Mouse (Mus musculus) skeletal muscle tissue, adult 2 months (tissue): ENCODE results near the gene Qprt.
"Not testable (repeated sequence)": the region's sequence is repeated elsewhere in the genome, so short reads cannot be mapped to it uniquely, and the experiment has no call there.

Source experiments
- DNase-seq: peaks from one replicate; pipeline ENCODE4 v3.0.0-alpha.2; 2012; ENCODE audit warnings: low read depth, low spot score

Gene Qprt

DNA sequence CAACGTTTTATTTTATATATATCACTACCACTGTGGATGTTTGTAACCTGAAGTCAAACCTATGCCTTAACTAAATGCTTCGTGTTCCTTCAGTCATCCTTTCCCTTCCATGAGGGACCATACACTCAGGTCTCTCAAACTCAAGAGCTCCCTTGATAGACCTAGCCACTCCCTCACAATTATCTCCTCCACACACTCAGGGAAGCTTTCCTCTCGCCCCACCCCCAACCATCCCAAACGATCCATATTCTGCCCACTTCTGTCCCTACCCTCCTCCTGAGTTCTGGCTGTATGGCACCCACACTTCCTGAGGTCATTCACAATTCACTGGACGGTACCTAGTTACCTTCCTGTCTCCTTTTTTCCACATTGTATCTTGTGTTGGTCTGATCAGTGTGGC is 23.5 kb downstream of the Qprt start:
- DNase-seq = no peak

DNA sequence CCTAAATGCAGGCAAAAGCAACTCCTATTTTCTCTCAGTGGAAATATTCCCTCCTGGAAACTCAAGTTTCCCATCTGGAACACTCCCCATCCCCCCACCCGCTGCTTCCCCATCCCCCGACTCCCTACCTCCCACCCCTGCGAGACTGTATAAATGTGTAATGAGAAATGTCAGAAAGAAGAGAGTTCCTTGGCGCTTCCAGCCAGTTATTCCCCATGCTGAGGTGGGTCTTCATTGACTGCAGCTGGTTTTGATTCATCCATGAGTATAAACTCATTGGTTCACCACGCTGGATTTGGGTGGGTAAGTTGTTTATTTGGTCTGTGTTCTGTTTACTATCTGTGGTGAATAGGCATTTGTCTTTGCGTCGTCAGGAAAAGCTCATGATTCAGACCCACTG is 25.6 kb downstream of the Qprt start:
- DNase-seq = no peak

DNA sequence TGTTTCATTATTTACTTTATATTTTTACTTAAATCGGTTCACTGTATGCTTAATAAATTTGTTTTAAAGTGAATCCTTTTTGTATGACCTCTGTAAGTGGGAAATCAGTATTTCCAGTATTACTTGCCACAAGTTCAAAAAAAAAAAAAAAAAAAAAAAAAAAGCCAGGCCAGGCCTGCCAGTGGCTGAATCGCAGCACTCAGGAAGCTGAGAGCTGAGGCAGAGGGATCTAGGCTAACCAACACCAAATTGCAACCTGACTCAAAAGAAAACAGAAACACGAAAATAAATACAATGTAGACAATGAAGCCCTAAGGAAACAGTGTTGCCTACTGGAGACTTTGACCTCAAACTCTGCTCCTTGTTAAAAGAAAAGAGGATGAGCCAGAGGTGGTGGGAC is 28.1 kb downstream of the Qprt start:
- no peak for DNase-seq

DNA sequence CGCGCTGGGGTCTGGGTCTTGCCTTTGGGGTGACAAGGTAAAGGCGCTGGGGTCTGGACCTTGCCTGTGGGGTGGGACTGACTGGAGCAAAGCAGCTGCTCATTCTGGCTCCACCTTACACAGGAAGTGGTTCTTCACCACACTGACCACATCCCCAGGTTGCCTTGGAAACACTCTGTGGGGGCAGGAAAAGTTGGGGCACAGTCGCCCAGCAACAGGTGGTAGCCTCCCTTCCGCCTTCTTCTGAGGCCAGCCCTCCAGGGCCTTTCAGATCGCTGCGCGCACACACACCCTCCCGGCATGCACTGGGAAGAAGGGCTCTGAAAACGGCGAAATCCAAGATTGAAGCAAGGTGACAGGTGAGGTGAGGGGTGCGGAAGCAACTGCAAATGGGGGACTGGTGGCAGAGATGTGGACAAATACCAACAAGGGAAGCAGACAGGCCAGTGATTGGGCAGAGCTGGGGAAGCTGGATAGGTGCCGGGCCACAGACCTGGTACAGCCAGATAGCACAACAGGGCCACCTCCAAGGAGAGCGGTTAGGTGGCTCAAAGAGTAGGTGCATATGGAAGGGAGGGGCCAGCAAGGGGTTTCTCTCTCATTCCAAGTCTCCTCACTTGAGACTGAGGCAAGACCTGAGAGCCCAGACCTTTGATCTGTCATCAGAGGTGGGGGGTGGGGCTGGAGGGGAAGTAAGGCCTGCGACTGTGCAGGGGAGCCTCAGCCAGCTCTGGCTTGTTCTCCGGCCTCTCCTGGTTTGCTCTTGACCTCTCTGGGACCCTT is 30.7 kb downstream of the Qprt start, which contains the start of gene AI467606:
Gene AI467606, plus strand, starts transcription at position 246 of the 783 bp plus-strand sequence.
- DNase-seq = peak; percentile 80

DNA sequence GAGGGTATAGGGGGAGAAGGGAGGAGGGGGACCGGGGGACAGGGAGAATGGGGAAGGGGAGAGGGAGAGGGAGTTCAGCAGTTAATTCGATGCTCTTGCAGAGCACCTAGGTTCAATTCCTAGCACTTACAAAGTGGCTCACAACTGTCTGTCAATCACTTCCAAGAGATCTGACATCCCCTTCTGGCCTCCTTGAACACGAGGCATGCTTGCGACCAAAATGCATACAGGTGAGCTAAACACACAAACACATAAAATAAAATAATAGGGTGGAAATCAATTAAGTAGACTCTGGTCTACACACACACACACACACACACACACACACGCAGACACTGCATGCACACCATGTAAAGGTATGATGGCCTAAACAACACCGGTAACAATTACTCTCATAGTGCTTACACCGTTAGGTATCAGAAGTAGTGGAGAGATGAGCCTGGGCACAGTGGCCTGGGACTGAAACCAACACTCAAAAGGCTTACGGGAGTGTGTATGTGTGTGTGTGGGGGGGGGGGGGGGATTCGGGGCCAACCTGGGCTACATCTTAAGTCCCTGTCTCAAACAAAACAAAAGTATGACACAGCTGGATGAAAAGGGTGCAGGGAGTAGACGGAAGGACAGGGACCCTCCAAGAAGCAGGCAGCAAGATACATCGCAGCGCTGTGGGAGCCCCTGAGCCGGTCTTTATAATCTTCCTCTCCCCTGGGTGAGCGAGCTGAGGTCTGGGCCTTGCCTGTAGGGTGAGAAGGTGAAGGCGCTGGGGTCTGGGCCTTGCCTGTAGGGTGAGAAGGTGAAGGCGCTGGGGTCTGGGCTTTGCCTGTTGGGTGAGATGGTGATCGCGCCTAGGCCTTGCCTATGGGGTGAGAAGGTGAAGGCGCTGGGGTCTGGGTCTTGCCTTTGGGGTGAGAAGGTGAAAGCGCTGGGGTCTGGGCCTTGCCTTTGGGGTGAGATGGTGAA is 31.6 kb downstream of the Qprt start:
- DNase-seq = no peak

DNA sequence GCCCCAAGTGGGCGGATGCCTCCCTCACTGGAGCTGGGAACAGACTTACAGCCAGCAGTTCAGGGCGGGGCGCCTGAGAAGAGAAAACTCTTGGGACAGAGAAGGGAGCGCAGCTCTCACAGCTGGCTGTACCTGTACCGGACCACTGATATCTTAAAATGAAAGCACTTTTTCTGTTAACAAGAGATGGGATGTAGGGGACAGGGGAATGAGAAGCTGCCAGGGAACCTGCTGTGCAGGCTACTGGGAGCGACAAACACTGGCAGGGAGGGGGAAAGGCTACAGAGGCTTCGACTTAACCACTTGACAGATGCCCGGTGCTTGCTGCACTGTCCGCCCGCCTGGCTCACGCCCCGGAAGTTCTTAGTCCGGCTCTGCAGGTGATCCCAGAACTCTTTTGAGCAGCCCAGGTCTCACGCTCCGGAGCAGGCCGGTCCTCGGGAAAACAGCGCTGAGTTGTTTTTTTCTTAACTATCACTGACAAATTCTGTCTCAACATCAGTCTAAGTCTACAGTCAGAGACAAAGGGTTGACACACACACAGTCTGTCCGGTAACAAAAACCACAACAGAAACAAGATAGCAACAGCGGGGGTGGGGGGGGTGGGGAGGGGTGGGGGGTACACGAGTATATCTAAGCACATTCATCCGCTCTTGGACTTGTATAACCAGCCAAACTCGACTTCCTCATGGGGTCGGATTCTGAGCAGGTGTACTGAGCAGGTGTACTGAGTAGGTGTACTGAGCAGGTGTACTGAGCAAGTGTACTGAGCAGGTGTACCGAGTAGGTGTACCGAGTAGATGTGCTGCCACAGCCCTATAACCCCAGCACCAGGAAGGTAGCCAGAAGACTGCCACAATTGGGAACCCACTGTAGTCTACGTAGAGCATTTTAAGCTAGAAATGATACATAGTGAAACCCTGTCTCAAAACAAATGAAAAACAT is 32.9 kb downstream of the Qprt start:
- no peak for DNase-seq

DNA sequence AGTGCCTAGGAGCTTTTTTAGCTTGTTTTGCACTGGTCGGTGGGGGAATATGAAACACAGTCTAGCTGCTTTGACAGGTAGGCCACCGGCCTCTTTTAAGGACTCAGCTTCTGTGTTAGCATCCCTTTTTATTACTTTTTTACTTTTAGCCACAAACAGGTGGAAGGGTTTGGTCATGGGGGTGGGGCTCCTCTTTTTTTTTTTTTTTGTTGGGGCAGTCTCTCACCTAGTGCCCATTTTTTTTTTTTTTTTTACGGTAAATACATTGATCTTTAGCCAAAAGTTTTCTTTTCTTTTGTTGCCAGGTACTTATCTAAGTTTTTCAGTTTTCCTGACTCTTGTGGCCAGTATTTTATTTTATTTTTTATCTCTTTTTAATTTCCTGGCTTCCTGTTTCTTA is 33.9 kb downstream of the Qprt start:
- DNase-seq = no peak

DNA sequence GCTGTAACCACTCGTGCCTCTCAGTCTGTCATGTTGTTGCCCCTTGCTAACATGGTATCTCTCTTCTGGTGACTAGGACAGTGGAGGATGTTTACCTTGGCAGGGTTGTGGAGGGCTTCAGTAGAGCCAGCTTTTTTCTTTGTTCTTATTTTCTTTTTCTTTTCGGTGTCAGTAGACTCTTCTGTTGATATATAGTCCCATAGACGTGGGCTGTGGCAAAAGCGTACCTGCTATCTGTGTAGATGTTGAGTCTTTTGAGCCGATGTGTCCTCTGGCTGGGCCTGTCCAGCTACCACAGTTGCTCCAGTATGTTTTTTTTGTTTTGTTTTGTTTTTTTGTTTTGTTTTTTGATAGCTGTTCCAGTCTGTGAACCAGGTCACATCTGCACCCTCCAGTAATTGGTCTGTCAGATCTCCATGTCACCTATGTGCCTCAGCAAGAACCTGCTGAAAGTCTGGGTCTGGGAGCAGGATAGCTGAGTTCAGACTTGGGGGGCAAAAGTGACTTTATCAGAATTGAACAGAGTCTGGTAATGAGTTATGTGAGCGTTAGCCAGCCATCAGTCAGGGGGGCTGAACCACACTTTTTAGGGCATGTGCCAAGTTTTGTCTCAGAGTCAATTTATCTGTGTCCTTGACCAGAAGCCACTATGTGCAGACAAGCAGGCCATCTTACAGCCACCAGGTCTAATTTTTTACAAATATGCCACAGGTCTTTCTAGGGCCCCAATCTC is 34.6 kb downstream of the Qprt start, which contains the start of gene Zg16:
Gene Zg16, minus strand, starts transcription at position 51 of the 733 bp plus-strand sequence.
- DNase-seq = not testable (repeated sequence)

DNA sequence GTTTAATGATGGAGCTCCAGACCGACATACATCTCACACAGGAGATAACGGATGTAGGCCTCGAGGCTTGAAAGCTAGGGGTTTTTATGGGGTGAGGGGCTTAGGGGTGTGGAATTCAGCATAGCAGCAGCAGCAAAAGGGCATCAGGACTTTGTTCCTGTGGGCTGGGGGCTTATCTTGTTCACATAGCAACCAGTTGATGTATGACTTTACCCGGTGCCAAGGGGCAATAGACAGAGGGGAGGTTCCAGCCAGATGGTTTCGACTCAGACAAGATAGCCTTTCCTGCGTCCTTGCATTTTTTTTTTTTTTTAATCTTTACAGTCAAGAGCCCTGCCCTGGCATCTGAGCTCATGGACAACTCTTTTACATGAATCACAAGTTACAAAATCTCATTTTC is 36.3 kb downstream of the Qprt start:
- DNase-seq = not testable (repeated sequence)

DNA sequence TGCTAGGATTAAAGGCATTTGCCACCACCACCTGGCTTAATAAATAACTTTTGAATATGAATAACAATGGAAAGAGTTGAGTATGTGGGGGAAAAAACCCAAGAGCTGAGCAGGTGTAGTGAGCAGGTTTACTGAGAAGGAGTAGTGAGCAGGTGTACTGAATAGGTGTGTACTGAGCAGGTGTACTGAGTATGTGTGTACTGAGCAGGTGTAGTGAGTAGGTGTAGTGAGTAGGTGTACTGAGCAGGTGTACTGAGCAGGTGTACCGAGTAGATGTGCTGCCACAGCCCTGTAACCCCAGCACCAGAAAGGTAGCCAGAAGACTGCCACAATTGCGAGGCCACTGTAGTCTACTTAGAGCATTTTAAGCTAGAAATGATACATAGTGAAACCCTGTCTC is 37.2 kb downstream of the Qprt start:
- DNase-seq = no peak

DNA sequence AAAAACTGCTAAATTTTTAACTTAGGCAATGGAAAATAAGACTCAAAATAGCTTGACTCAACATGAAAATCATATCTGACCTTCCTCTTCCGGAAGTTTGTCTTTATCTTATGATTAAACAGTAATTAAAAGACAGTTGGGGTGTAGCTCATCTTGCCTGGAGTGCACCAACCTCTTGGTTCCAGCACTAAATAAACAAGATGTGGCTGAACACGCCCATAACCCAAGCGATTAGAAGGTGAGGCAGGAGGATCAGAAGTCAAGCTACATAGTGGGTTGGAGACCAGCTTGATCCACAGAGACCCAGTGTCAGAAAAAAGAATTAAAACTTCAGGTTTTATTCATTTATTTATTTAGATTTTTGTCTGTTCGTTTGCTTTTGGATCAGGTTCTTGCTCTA is 38.3 kb downstream of the Qprt start:
- no peak for DNase-seq

DNA sequence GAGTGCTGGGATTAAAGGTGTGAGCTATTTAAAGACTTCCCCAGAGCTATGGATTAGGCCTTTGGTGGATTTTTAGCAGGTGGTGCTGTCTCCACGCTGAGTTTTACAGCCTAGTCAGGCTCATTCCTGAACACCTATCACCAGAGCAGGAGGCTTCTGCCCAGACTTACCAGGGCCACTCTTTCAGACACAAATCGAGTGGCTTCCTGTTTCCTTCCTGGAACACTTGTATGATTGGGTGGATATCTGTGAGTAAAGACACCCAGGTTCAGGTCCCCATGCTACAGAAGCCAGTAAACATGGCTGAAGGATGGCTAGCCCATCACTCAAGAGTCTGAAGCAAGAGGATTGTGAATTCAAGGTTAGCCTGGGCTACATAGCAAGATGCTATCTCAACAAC is 39.0 kb downstream of the Qprt start:
- DNase-seq = no peak

DNA sequence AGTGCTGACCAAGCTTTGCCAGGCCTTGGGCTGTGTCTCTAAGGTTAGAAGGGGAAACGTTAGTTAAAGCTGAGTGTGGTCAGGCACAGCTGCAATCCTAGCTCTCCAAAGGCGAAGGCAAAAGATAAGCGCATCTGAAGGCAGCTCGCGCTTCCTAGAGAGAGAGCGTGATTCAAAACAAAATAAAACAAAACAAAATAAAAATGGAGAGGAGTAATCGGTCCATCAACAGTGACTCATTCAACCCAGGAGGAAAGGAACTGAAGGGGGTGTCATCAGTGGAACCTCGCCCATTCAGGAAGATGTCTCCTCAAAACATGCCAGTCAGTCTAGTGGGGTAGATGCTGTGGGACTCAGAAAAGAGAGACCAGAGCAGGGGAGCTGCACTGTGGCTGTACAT is 39.8 kb downstream of the Qprt start:
- no peak for DNase-seq

DNA sequence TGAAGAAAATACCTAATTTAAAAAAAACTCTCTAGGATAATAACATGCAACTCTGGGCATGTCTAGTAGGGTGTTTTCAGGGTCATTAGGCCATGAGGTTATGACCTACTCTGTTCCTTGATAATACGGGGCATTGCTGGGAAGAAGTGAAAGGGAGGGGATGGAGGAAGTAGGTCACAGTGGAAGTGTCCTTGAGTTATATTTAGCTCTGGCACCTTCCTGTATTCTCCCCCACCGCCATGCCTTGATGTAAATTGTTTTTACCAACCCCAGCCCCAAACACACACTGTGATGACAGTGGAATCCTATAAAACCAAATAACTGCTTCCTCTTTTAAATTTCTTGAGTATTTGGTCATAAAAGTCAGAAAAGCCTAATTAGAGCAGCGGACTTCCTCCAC is 42.0 kb downstream of the Qprt start:
- DNase-seq = no peak

DNA sequence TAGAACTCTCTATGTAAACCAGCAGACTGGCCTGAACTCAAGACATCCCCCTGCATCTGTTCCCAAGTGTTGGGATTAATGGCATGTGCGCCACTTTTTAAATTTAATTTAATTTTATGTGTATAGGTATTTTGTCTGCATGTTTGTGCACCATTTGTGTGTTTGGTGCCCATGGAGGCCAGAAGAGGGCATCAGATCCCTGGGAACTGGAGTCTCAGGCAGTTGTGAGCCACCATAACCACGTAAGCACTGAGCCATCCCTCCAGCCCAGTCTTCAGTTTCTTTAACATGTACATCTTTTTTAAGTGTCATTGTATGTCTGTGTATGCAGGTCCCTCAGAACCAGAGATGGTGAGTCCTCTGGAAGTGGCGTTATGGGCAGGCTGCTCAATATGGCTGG is 44.3 kb downstream of the Qprt start:
- no peak for DNase-seq

DNA sequence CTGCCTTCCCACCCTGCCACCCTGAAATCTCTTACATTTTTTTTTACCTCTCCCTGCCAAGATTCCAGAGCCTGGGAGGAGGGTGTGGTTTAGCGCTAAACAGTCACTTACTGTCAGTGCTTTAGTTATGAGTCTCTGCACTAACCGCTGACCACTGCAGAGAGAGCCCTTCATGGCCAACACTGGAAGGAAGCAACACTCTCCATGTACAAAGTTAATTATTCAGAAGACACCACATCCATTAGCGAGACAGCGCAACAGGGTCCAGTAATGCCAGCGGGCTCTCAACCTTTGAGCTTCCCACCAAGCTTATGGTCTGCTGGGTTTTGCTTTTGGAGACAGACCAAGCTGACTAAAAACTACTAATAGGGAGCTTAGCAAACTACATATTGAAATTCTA is 45.8 kb downstream of the Qprt start:
- no peak for DNase-seq

DNA sequence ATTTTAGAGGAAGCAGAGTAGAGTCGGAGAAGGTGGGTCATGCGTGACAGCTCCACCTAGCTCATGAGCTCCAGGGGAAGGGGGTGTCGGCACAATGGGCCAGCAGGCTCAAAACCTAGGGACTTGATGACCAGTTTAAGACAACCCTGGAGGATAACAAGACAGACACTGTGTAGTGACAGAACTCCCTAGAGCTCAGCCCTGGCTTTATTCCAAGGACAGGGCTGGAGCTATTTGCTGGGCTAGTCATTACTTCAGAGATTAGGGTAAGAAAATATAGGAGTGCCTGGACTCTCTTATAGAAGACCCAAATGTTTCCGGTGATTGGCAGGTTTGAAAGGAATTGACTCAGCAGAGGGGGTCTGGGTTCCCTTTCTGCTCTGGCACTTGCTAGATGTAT is 48.8 kb downstream of the Qprt start:
- no peak for DNase-seq

DNA sequence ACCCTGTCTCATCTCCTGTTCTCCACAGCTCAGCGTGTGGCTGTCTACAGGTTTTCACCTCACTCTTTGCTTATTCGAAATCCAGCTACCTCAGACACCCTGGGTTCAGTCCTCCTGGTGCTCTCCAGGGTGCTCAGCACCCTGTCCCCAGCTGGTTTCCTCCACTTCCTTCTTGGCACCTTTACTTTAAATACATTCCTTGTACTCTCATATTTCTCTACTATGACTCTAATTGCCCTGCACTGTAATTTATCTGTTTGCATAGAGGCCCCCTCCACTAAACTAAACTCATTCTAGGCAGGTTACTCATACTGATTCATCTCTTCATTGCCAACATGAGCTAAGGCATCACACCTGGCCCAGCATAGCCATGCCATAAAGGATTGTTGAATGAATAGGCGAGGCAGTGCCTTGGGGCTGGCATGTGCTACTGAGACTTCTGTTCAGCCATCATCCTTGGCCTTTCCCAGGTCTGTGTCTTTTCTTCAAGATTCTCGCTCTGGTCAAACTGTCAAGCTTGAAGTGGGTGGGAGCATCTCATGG is 51.1 kb downstream of the Qprt start:
- DNase-seq = no peak

DNA sequence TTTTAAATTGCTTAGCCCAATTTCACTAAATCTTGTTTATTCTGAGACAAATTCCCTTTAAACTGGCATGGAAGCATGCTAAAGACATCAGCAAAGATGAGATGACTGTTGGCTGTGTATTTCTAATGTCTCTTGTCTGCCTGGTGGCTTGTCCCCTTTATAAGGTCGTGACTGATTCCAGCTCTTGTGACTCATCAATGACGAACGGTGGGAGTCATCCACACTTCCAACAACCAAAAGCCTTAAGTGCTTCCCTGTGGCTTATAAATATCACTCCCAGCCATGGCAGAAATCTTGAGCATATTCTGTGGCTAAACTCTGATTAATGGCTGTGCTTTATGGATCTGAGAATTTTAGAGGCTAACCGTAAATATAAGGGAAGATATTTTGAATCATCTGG is 55.7 kb downstream of the Qprt start:
- DNase-seq = no peak

DNA sequence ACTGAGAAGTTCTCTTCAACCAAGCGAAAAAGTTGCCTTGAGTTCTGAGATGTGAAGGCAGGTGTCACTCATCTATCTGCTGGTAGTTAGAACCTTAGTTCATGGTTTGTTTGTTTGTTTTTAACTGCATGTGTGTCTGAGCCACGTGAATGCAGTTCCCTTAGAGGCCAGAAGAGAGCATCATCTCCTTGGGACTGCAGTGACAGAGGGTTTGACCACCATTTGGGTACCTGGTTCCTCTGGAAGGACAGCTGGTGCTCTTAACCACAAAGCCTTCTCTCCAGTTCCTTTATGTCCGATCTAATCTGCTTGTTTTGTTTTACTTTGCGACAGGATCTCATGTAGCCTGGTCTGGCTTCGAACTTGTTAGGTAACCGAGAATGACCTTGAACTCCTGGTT is 56.5 kb downstream of the Qprt start:
- DNase-seq = no peak
